In genomic region chr9:72661895-72662661, GRCm38 (mm10) we compare ENCODE assay signal across 8 mouse cellular contexts. TPM values are rescaled to one million over a fixed set of nuclear protein-coding genes. Genes with fewer than 3 reads are reported as not detected.
DNase-seq lines count a peak whose midpoint lies in the region; ATAC-seq and TF ChIP-seq lines count a peak whose summit lies in the region.

Nedd4 (plus strand) TSS chr9:72662346.

- peak; percentile 95 for TF ChIP-seq POLR2A in embryonic fibroblast, embryonic 13.5 days (IDR thresholded peaks at IDR 0.05; ENCODE audit: low read depth, low read length)

- no peaks in the 10 kb centered on the region for H3K9me3 ChIP-seq in heart, embryonic 10.5 days
- no peaks in the 10 kb centered on the region for H3K9me3 ChIP-seq in kidney, embryonic 15.5 days (replicated peaks)
- H3K9me3 ChIP-seq in limb, embryonic 15.5 days = no peaks in the 10 kb centered on the region

- TF ChIP-seq CTCF in embryonic fibroblast, embryonic 13.5 days (IDR thresholded peaks at IDR 0.05; ENCODE audit: borderline replicate concordance, insufficient read depth, low read length) = no peak

- H3K27me3 ChIP-seq in heart, embryonic 10.5 days (ENCODE audit: insufficient read depth, poor library complexity, severe bottlenecking) = no peaks in the 10 kb centered on the region
- no peaks in the 10 kb centered on the region for H3K27me3 ChIP-seq in kidney, embryonic 15.5 days
- H3K27me3 ChIP-seq in limb, embryonic 15.5 days = no peaks in the 10 kb centered on the region

- under 1% methylated on average over 79 of the region's 83 CpGs for WGBS in heart, embryonic 10.5 days
- WGBS in kidney, embryonic 15.5 days = under 1% methylated on average over 70 of the region's 83 CpGs
- under 1% methylated on average over 57 of the region's 83 CpGs for WGBS in limb, embryonic 15.5 days

- H3K4me2 ChIP-seq in kidney, embryonic 15.5 days = peak within 1 kb of the TSS; percentile 77
- H3K4me2 ChIP-seq in limb, embryonic 15.5 days = peak within 1 kb of the TSS; percentile 72

- peaks cover 8% of the 10 kb centered on the region for H3K4me1 ChIP-seq in embryonic fibroblast, embryonic 13.5 days (ENCODE audit: control insufficient read depth, insufficient read depth, low read length)
- peaks cover 32% of the 10 kb centered on the region for H3K4me1 ChIP-seq in heart, embryonic 10.5 days
- H3K4me1 ChIP-seq in kidney, embryonic 15.5 days = peaks cover 41% of the 10 kb centered on the region
- H3K4me1 ChIP-seq in limb, embryonic 15.5 days = peaks cover 31% of the 10 kb centered on the region

- peak within 1 kb of the TSS; percentile 95 for H3K27ac ChIP-seq in embryonic fibroblast, embryonic 13.5 days (ENCODE audit: insufficient read depth, low read length)
- peak within 1 kb of the TSS; percentile 100 for H3K27ac ChIP-seq in heart, embryonic 10.5 days
- H3K27ac ChIP-seq in kidney, embryonic 15.5 days = peak within 1 kb of the TSS; percentile 99
- H3K27ac ChIP-seq in limb, embryonic 15.5 days = peak within 1 kb of the TSS; percentile 99

- peak within 1 kb of the TSS; percentile 96 for H3K4me3 ChIP-seq in embryonic fibroblast, embryonic 13.5 days (ENCODE audit: insufficient read depth, low read length)
- H3K4me3 ChIP-seq in heart, embryonic 10.5 days = peak within 1 kb of the TSS; percentile 97
- peak within 1 kb of the TSS; percentile 95 for H3K4me3 ChIP-seq in kidney, embryonic 15.5 days (replicated peaks)
- peak within 1 kb of the TSS; percentile 90 for H3K4me3 ChIP-seq in limb, embryonic 15.5 days

- peaks cover 31% of the 10 kb centered on the region for H3K36me3 ChIP-seq in heart, embryonic 10.5 days
- H3K36me3 ChIP-seq in kidney, embryonic 15.5 days = peaks cover 26% of the 10 kb centered on the region
- peaks cover 20% of the 10 kb centered on the region for H3K36me3 ChIP-seq in limb, embryonic 15.5 days

- peak; percentile 95 for ATAC-seq in kidney, embryonic 15.5 days (replicated peaks; ENCODE audit: low FRiP score)
- ATAC-seq in limb, embryonic 15.5 days (ENCODE audit: insufficient number of reproducible peaks, low FRiP score, low TSS enrichment, low read depth) = peak; percentile 91
- 0 out of 2 replicates have a peak, but pooled peaks have one; percentile 4 for ATAC-seq in monocyte, adult 5-6 weeks (replicated peaks; ENCODE audit: insufficient number of reproducible peaks, low FRiP score, low TSS enrichment, poor library complexity, severe bottlenecking)

- DNase-seq in A20 (ENCODE audit: low read depth, low spot score) = peak; percentile 94
- DNase-seq in brain, adult 2 months (ENCODE audit: low read depth, low spot score) = peak; percentile 96
- DNase-seq in heart, embryonic 10.5 days (ENCODE audit: low spot score) = peak; percentile 97
- DNase-seq in spleen, postnatal 36 days (ENCODE audit: low spot score in 2 of 2) = peak; percentile 89

- H3K9ac ChIP-seq in kidney, embryonic 15.5 days = peak within 1 kb of the TSS; percentile 100
- peak within 1 kb of the TSS; percentile 99 for H3K9ac ChIP-seq in limb, embryonic 15.5 days

RNA-seq across cellular contexts. Expression of gene Nedd4, which starts in this region (rescaled TPM):
- polyA plus RNA-seq in embryonic fibroblast, embryonic 13.5 days (2011; ENCODE audit: insufficient read length, low read depth, missing spikeins) = 1,359 and 1,364 TPM in 2 replicates
- 515 and 584 TPM in 2 replicates for polyA plus RNA-seq in heart, embryonic 10.5 days (2016; fragmentation: Nextera tagmentation; extraction: Ambion mirVana)
- 647 and 670 TPM in 2 replicates for polyA plus RNA-seq in kidney, embryonic 15.5 days (2015; fragmentation: Nextera tagmentation; extraction: Ambion mirVana)
- polyA plus RNA-seq in limb, embryonic 15.5 days (2015; fragmentation: Nextera tagmentation; extraction: Ambion mirVana) = 569 and 579 TPM in 2 replicates
- 69.3 to 109 TPM (median 72.0 TPM) in 3 replicates for total RNA-seq in monocyte, adult 5-6 weeks (2017)

Comparison
In these comparisons a context has a peak if more than half of its experiments do, and no peak if none do; other contexts are left out.
1. Peak in every context shown above with its lines: DNase-seq, ATAC-seq, H3K4me3 ChIP-seq and H3K27ac ChIP-seq.
2. ATAC-seq: peak in every context shown above with its lines; median percentile 95 in kidney, embryonic 15.5 days; 91 in limb, embryonic 15.5 days; 4 in monocyte, adult 5-6 weeks.